Mouse (Mus musculus) gastrocnemius, postnatal 4 days (tissue): Measurements from ENCODE around the gene Wdr18. TPM values are rescaled to one million over a fixed set of nuclear protein-coding genes. Genes with fewer than 3 reads are reported as not detected.

ENCODE experiments used
- DNase-seq, 2 experiments: peaks; one replicate each; pipeline ENCODE4 v3.0.0; 2021 to 2022; ENCODE audit warnings: low spot score in 2 of 2, mixed read lengths in 2 of 2
- total RNA-seq, 2 experiments: library from RNA; stranded (reverse); gene quantifications; 2 replicates each; pipeline ENCODE4 v1.2.3; 2021

The Wdr18 gene
- total RNA-seq, 2 experiments from 2014 or later = 27.7 to 28.3 TPM

DNA sequence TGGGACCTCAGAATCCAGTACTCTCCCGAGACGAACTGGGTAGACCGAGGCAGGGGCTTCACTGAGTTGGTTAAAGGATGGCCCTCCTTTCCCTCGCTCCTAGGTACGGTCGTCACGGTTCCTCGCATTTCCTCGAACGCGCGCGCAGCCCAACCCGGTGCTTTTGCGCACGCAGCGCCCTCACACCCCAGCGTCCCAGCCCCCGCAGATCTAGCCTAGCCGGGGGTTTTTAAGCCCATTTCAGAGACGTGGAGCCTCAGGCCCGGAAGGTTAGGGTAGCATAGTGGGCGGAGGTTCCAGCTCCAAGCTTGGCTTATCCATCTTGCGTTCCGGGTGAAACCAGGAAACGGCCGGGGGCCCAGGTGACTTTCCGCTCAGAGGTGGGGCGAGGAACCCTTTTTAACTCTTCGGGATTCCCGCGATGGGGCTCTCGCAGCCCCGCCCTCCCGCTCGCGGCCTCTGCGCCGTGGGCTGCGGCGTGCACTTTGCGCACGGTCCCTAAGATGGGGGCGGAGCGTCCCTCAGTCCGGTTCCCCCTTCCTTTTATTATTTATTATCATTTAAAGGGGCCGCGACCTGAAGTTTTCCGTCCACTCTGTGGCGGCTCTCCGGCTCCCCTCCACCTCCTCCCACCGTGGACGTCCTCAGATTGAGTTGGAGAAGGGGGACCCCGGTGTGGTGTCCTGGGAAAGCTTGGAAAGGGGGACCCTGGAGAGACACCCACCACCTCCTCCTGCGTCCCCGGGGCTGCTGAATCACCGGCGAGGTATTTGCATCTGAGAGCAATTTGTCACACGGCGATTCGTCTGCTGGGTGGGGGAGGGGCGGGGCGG, 33.2 kb upstream of the Wdr18 start, which contains the start of gene Arid3a:
TSS of gene Arid3a (plus strand) at position 553 of the 833 bp plus-strand sequence.
- DNase-seq = peak; percentile 62 to 86

- peak in 1 of 2 experiments; percentile 52 for DNase-seq
Measured at GRCm38 (mm10) chr10:79927324-79928029, 32.5 kb upstream of the Wdr18 start.

- DNase-seq = no peak
Measured at GRCm38 (mm10) chr10:79928030-79928694, 31.8 kb upstream of the Wdr18 start.

GRCm38 (mm10) chr10:79928907-79929701, 30.8 kb upstream of the Wdr18 start:
- DNase-seq = no peak

DNA sequence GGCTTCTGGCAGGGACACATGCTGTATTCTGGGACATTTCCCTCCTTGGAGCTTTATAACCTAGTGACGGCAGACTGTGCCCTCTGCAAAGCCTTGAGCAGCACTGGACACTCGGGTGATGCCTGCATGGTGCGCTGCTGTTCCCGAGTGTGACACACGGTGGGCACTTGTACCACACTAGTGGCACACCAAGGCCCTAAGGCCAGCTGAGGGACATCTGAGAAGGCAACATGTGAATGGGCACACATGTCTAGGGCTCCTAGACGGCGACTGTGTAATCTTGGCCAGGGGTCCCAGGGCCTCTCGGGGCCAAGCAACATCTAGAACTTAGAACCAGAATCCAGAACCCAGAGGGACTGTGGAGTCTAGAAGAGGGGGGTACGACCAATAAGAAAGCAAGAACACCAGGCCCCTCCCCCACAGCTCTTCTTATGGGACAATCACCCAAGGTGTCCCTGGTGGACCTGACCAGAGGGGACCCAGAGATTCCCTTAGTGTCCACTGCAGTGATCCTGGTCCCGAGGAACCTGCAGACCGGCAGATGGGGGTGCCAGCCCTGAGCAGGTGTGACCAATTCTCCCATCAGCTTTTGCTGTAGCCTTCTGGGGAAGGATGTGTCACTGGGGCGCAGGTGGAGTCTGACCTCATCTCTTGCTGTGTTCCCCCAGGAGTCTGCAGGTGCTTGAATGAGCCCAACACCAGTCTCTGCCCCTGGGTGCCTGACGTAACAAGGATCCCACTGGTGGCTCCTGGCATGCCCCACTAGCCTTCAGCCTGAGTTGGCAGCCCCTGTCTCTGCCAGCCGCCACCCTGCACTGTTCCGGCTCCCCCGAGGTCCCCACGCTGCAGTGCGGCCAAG, 29.8 kb upstream of the Wdr18 start:
- no peak for DNase-seq

GRCm38 (mm10) chr10:79930826-79931186, 29.1 kb upstream of the Wdr18 start:
- no peak for DNase-seq

DNA sequence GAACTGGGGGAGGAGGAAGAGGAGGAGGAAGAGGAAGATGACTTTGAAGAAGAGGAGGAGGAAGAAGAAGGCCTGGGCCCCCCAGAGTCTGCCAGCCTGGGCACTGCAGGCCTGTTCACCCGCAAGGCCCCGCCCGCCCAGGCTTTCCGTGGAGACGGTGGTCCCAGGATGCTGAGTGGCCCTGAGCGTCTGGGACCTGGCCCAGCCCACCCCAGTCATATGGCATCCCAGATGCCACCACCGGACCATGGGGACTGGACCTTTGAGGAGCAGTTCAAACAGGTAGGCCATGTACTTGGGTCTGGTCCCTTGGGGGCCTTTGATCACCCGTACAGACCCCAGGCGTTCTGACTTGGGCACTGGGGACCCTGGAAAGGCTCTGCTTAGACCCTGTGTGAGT, 28.2 kb upstream of the Wdr18 start:
- no peak for DNase-seq

- DNase-seq = peak; percentile 76 to 87
Measured at GRCm38 (mm10) chr10:79932736-79933135, 27.2 kb upstream of the Wdr18 start.

- no peak for DNase-seq
Measured at GRCm38 (mm10) chr10:79933145-79933679, 26.7 kb upstream of the Wdr18 start.

GRCm38 (mm10) chr10:79933861-79934260, 26.1 kb upstream of the Wdr18 start:
- DNase-seq = no peak

DNA sequence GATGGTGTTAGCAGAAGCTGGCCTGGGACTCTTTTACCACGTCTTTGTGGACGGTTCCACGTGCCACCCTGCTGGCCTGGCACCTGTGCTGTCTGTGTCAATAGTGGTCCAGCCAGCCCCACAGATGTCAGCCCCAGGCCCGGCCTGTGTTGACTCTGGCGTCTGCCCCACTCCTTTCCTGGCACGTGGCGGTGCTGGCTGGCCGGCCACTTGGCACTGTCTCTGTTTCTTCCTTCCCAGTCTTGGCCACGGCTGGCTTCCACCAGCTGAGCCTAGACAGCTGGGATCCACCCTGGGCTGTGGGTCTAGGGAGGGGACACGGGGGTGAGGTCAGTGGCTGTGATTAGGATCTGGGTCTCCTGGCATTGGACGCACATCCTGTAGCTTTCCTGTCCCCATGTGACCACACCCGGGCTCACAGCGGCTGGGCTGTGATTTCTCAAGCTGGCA, 25.7 kb upstream of the Wdr18 start:
- DNase-seq = peak; percentile 85 to 89

DNA sequence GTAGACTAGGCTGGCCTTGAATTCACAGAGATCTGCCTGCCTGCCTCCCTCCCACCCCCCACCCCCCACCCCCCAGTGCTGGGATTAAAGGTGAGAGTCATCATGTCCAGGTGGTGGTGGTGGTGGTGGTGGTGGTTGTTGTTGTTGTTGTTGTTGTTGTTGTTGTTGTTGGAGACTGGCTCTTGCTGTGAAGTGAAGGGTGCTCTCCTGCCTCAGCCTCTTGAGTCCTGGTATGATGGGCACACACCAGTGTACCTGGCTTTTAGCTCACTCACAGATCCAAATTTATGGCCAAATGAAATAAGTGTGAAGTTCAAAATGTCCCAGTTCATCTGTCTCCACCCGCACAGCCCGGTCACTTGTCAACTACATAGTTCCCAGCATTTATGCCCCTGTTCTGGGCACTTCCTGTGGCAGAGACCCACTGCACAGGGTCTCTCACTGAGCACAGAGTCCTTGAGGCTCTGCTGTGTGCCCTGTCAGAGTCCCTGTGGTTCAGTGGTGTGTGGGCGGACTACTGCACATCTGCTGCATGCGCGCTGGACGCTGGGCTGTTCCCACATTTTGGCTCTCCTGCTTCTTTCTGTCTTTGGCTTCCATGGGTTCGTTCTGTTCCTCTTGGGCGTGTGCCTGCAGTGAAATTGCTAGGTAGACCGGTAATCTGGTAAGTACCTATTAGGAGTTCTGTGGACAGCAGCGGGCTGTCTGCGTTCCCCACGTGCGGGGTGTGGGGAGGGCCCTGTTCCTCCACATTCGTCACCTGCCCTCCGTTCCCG, 25.0 kb upstream of the Wdr18 start:
- no peak for DNase-seq

- DNase-seq = no peak
Measured at GRCm38 (mm10) chr10:79936284-79936910, 23.6 kb upstream of the Wdr18 start.

DNA sequence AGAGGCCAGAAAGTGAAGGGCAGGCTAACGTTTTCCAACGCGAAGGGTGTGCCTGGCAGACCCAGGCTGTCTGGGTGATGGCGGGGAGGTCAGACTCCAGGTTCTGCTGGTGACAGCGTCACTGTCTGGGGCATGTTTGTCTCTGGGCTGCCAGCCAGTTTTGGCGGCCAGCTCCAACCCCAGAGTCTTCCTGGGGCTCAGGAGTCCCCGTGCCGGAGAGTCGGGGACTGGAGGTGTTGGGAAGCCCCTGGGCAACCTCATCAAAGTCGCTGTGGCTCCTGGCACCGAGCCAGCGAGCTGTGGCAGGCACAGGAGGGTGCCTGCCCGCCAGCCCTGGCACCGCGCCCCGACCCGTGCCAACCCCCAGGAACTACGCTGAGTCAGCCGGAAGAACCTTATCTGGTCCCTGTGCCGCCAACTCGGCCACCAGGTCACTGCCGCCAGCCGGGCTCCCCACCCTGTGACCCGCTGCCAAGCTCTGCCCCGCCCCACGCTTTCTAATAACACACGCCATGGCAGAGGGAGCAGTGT, 23.0 kb upstream of the Wdr18 start:
- DNase-seq = peak; percentile 51 to 65

- no peak for DNase-seq
Measured at GRCm38 (mm10) chr10:79937775-79938526, 22.0 kb upstream of the Wdr18 start.

- no peak for DNase-seq
Measured at GRCm38 (mm10) chr10:79940749-79941148, 19.2 kb upstream of the Wdr18 start.

- DNase-seq = no peak
Measured at GRCm38 (mm10) chr10:79942988-79943387, 17.0 kb upstream of the Wdr18 start.
